Mouse (Mus musculus) embryonic facial prominence, embryonic 15.5 days (tissue): ENCODE results near the gene Ccnb2. TPM values are rescaled to one million over a fixed set of nuclear protein-coding genes. Genes with fewer than 3 reads are reported as not detected.

Experiments used
- ATAC-seq: fragments of 200-750 bp; cut with Nextera tagmentation; 2 replicates; pipeline ENCODE4 v1.8.0; 2017; ENCODE audit warnings: low read depth, moderate TSS enrichment; ENCODE audit not compliant: insufficient number of reproducible peaks, low FRiP score, low TSS enrichment
- H3K27ac ChIP-seq: fragments of 300-500 bp; sonication (generic); replicated peaks from 2 replicates; pipeline ENCODE4 v1.5.1; 2015; ENCODE audit warnings: mild to moderate bottlenecking, inconsistent platforms
- H3K27me3 ChIP-seq: fragments of 300-500 bp; sonication (generic); 2 replicates; pipeline ENCODE4 v1.6.1; 2015; ENCODE audit warnings: inconsistent platforms
- H3K36me3 ChIP-seq: fragments of 300-500 bp; sonication (generic); 2 replicates; pipeline ENCODE4 v1.6.1; 2015; ENCODE audit warnings: mild to moderate bottlenecking, inconsistent platforms
- H3K4me1 ChIP-seq: fragments of 300-500 bp; sonication (generic); 2 replicates; pipeline ENCODE4 v1.6.1; 2015; ENCODE audit warnings: inconsistent platforms
- H3K4me2 ChIP-seq: fragments of 300-500 bp; sonication (generic); replicated peaks from 2 replicates; pipeline ENCODE4 v1.6.1; 2015; ENCODE audit warnings: mild to moderate bottlenecking, inconsistent platforms
- H3K4me3 ChIP-seq: fragments of 300-500 bp; sonication (generic); replicated peaks from 2 replicates; pipeline ENCODE4 v1.5.1; 2015; ENCODE audit warnings: mild to moderate bottlenecking, inconsistent platforms
- H3K9ac ChIP-seq: fragments of 300-500 bp; sonication (generic); 2 replicates; pipeline ENCODE4 v1.6.1; 2015; ENCODE audit warnings: inconsistent platforms
- H3K9me3 ChIP-seq: fragments of 300-500 bp; sonication (generic); replicated peaks from 2 replicates; pipeline ENCODE4 v1.6.1; 2016; ENCODE audit warnings: inconsistent platforms
- WGBS: fragments of 180-500 bp; shearing (Covaris S2); methylation state at CpG from one replicate; pipeline ENCODE4 v1.1.7; 2015; 5-methylcytosine and 5-hydroxymethylcytosine counted together
- polyA plus RNA-seq: library from polyadenylated mRNA; unstranded; fragments of >200 nt; fragmentation: Nextera tagmentation; extraction: Ambion mirVana; gene quantifications from 2 replicates; pipeline ENCODE4 v1.2.1, GENCODE M21; 2015

Ccnb2 gene
- polyA plus RNA-seq, 1 experiment from 2014 or later = 134 TPM

GRCm38 (mm10) chr9:70401937-70402539 lies 19.3 kb downstream of the Ccnb2 start:
- Histone ChIP-seq H3K9ac (no peak overlapping the region), H3K9me3 (no peaks in the 10 kb centered on the region), H3K27me3 (no peaks in the 10 kb centered on the region), H3K36me3 (peaks cover 19% of the 10 kb centered on the region), H3K4me1 (no peaks in the 10 kb centered on the region), H3K27ac (no peak overlapping the region), H3K4me2 (no peak overlapping the region), H3K4me3 (no peak overlapping the region)
- 81% methylated on average over 8 of the region's 8 CpGs for WGBS
- ATAC-seq = no peak

- Histone ChIP-seq H3K27ac (no peak overlapping the region), H3K4me1 (peaks cover 5% of the 10 kb centered on the region; the same call in 1 of the 2 replicates), H3K9me3 (no peaks in the 10 kb centered on the region), H3K4me3 (no peak overlapping the region), H3K4me2 (no peak overlapping the region), H3K27me3 (no peaks in the 10 kb centered on the region), H3K9ac (no peak overlapping the region), H3K36me3 (peaks cover 23% of the 10 kb centered on the region)
- WGBS = 87% methylated on average over 2 of the region's 2 CpGs
- no peak for ATAC-seq
Measured at GRCm38 (mm10) chr9:70396083-70396482, 25.3 kb downstream of the Ccnb2 start.

GRCm38 (mm10) chr9:70395617-70396016 lies 25.7 kb downstream of the Ccnb2 start:
- 88% methylated on average over 12 of the region's 12 CpGs for WGBS
- Histone ChIP-seq H3K36me3 (peaks cover 26% of the 10 kb centered on the region), H3K27me3 (no peaks in the 10 kb centered on the region), H3K27ac (no peak overlapping the region), H3K4me1 (peaks cover 5% of the 10 kb centered on the region; the same call in 1 of the 2 replicates), H3K9me3 (no peaks in the 10 kb centered on the region), H3K9ac (no peak overlapping the region), H3K4me3 (no peak overlapping the region), H3K4me2 (no peak overlapping the region)
- no peak for ATAC-seq

- Histone ChIP-seq H3K36me3 (peaks cover 12% of the 10 kb centered on the region), H3K4me1 (peaks cover 7% of the 10 kb centered on the region; the same call in 1 of the 2 replicates), H3K9me3 (no peaks in the 10 kb centered on the region), H3K27me3 (no peaks in the 10 kb centered on the region), H3K4me3 (no peak overlapping the region), H3K9ac (no peak overlapping the region), H3K27ac (no peak overlapping the region), H3K4me2 (no peak overlapping the region)
- WGBS = 26% methylated on average over 6 of the region's 6 CpGs
- no peak for ATAC-seq
Measured at GRCm38 (mm10) chr9:70392563-70392907, 28.8 kb downstream of the Ccnb2 start.

- peaks cover 16% of the 10 kb centered on the region for H3K36me3 ChIP-seq
- no peak overlapping the region for H3K4me3 ChIP-seq
- WGBS = 79% methylated on average over 12 of the region's 12 CpGs
- peaks cover 7% of the 10 kb centered on the region; the same call in 1 of the 2 replicates for H3K4me1 ChIP-seq
- H3K27me3 ChIP-seq = no peaks in the 10 kb centered on the region
- H3K27ac ChIP-seq = no peak overlapping the region
- no peak for ATAC-seq
- no peak overlapping the region for H3K4me2 ChIP-seq
- no peak overlapping the region for H3K9ac ChIP-seq
- no peaks in the 10 kb centered on the region for H3K9me3 ChIP-seq
Measured at GRCm38 (mm10) chr9:70391660-70392562, 29.4 kb downstream of the Ccnb2 start.

GRCm38 (mm10) chr9:70391042-70391441 lies 30.3 kb downstream of the Ccnb2 start:
- no peak overlapping the region for H3K27ac ChIP-seq
- peaks cover 7% of the 10 kb centered on the region; the same call in 1 of the 2 replicates for H3K4me1 ChIP-seq
- H3K36me3 ChIP-seq = peaks cover 16% of the 10 kb centered on the region
- no peak overlapping the region for H3K4me2 ChIP-seq
- no peaks in the 10 kb centered on the region for H3K9me3 ChIP-seq
- H3K4me3 ChIP-seq = no peak overlapping the region
- no peak overlapping the region for H3K9ac ChIP-seq
- 91% methylated on average over 5 of the region's 5 CpGs for WGBS
- H3K27me3 ChIP-seq = no peaks in the 10 kb centered on the region
- no peak for ATAC-seq

GRCm38 (mm10) chr9:70389548-70389947 lies 31.8 kb downstream of the Ccnb2 start:
- peaks cover 16% of the 10 kb centered on the region for H3K36me3 ChIP-seq
- H3K4me3 ChIP-seq = no peak overlapping the region
- WGBS = 66% methylated on average over 3 of the region's 3 CpGs
- H3K9ac ChIP-seq = no peak overlapping the region
- ATAC-seq = no peak
- no peaks in the 10 kb centered on the region for H3K9me3 ChIP-seq
- H3K27me3 ChIP-seq = no peaks in the 10 kb centered on the region
- H3K4me2 ChIP-seq = no peak overlapping the region
- no peak overlapping the region for H3K27ac ChIP-seq
- H3K4me1 ChIP-seq = peaks cover 7% of the 10 kb centered on the region; the same call in 1 of the 2 replicates

- Histone ChIP-seq H3K4me1 (peaks cover 7% of the 10 kb centered on the region; the same call in 1 of the 2 replicates), H3K4me3 (no peak overlapping the region), H3K27me3 (no peaks in the 10 kb centered on the region), H3K4me2 (no peak overlapping the region), H3K36me3 (peaks cover 29% of the 10 kb centered on the region), H3K9ac (no peak overlapping the region), H3K9me3 (no peaks in the 10 kb centered on the region), H3K27ac (no peak overlapping the region)
- 82% methylated on average over 4 of the region's 4 CpGs for WGBS
- no peak for ATAC-seq
Measured at GRCm38 (mm10) chr9:70387410-70388119, 33.8 kb downstream of the Ccnb2 start.

- ATAC-seq = no peak
- H3K27ac ChIP-seq = no peak overlapping the region
- H3K4me2 ChIP-seq = no peak overlapping the region
- H3K27me3 ChIP-seq = no peaks in the 10 kb centered on the region
- peaks cover 35% of the 10 kb centered on the region for H3K36me3 ChIP-seq
- no peak overlapping the region for H3K4me3 ChIP-seq
- H3K9me3 ChIP-seq = no peaks in the 10 kb centered on the region
- no peak overlapping the region for H3K9ac ChIP-seq
- WGBS = 72% methylated on average over 18 of the region's 18 CpGs
- 0 out of 2 replicates have a peak, but pooled peaks cover 2% of the 10 kb centered on the region for H3K4me1 ChIP-seq
Measured at GRCm38 (mm10) chr9:70384958-70385728, 36.2 kb downstream of the Ccnb2 start.

GRCm38 (mm10) chr9:70384494-70384893 lies 36.9 kb downstream of the Ccnb2 start:
- H3K4me2 ChIP-seq = no peak overlapping the region
- H3K9me3 ChIP-seq = no peaks in the 10 kb centered on the region
- H3K27me3 ChIP-seq = no peaks in the 10 kb centered on the region
- no peak overlapping the region for H3K9ac ChIP-seq
- no peak overlapping the region for H3K4me3 ChIP-seq
- H3K27ac ChIP-seq = no peak overlapping the region
- ATAC-seq = no peak
- 91% methylated on average over 4 of the region's 4 CpGs for WGBS
- H3K4me1 ChIP-seq = 0 out of 2 replicates have a peak, but pooled peaks cover 2% of the 10 kb centered on the region
- H3K36me3 ChIP-seq = peaks cover 39% of the 10 kb centered on the region
